Mouse (Mus musculus) liver, embryonic 12.5 days (tissue): Measurements from ENCODE around the gene Fam185a. TPM values are rescaled to one million over a fixed set of nuclear protein-coding genes. Genes with fewer than 3 reads are reported as not detected.

Source experiments
- ATAC-seq: fragments of 200-750 bp; cut with Nextera tagmentation; 2 replicates; pipeline ENCODE4 v1.8.0; 2017; ENCODE audit warnings: moderate number of reproducible peaks, mild to moderate bottlenecking, moderate library complexity
- H3K27ac ChIP-seq: fragments of 300-500 bp; sonication (generic); 2 replicates; pipeline ENCODE4 v1.5.1; 2016; ENCODE audit warnings: mild to moderate bottlenecking
- H3K27me3 ChIP-seq: fragments of 300-500 bp; sonication (generic); replicated peaks from 2 replicates; pipeline ENCODE4 v1.6.1; 2016; ENCODE audit warnings: mild to moderate bottlenecking, moderate library complexity
- H3K36me3 ChIP-seq: fragments of 300-500 bp; sonication (generic); 2 replicates; pipeline ENCODE4 v1.6.1; 2016; ENCODE audit warnings: mild to moderate bottlenecking, moderate library complexity
- H3K4me1 ChIP-seq: fragments of 300-500 bp; sonication (generic); 2 replicates; pipeline ENCODE4 v1.6.1; 2016
- H3K4me2 ChIP-seq: fragments of 300-500 bp; sonication (generic); 2 replicates; pipeline ENCODE4 v1.6.1; 2016; ENCODE audit warnings: mild to moderate bottlenecking, moderate library complexity
- H3K4me3 ChIP-seq: fragments of 300-500 bp; sonication (generic); 2 replicates; pipeline ENCODE4 v1.5.1; 2016; ENCODE audit warnings: mild to moderate bottlenecking, moderate library complexity
- H3K9ac ChIP-seq: fragments of 300-500 bp; sonication (generic); 2 replicates; pipeline ENCODE4 v1.6.1; 2016; ENCODE audit warnings: mild to moderate bottlenecking, moderate library complexity
- H3K9me3 ChIP-seq: fragments of 300-500 bp; sonication (generic); replicated peaks from 2 replicates; pipeline ENCODE4 v1.6.1; 2016; ENCODE audit warnings: mild to moderate bottlenecking, moderate library complexity
- WGBS: fragments of 180-500 bp; shearing (Covaris S2); methylation state at CpG from one replicate; pipeline ENCODE4 v1.1.7; 2016; ENCODE audit not compliant: insufficient replicate concordance; 5-methylcytosine and 5-hydroxymethylcytosine counted together
- polyA plus RNA-seq: library from polyadenylated mRNA; unstranded; fragments of >200 nt; fragmentation: Nextera tagmentation; extraction: Ambion mirVana; gene quantifications from 2 replicates; pipeline ENCODE4 v1.2.1, GENCODE M21; 2016

Fam185a gene
- polyA plus RNA-seq, 1 experiment from 2014 or later, result 5.7 TPM

DNA sequence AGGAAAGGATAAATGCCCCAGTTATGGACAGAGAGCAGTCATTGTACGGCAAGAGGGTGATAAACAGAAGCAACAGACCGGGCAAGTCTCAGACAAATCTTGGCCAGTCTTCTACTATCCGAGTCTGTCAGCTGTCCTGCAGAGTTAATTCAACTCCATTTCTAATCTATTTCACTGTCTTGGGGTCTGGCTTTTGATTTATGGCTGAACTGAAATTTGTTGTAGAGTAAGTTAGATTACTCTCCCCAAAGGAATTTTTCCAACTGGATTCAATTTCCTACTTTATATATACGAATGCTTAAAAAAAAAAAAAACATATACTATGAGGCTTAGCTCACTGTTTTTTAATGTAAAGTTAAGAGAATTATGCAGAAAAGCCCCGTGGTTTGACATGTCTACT is 62.0 kb downstream of the Fam185a start:
- ATAC-seq, result no peak
- Histone ChIP-seq H3K4me2 (no peak overlapping the region), H3K27me3 (no peaks in the 10 kb centered on the region), H3K9ac (no peak overlapping the region), H3K9me3 (no peaks in the 10 kb centered on the region), H3K4me3 (no peak overlapping the region), H3K27ac (no peak overlapping the region), H3K4me1 (no peaks in the 10 kb centered on the region), H3K36me3 (no peaks in the 10 kb centered on the region)
- WGBS, result 54% methylated on average over 5 of the region's 5 CpGs

DNA sequence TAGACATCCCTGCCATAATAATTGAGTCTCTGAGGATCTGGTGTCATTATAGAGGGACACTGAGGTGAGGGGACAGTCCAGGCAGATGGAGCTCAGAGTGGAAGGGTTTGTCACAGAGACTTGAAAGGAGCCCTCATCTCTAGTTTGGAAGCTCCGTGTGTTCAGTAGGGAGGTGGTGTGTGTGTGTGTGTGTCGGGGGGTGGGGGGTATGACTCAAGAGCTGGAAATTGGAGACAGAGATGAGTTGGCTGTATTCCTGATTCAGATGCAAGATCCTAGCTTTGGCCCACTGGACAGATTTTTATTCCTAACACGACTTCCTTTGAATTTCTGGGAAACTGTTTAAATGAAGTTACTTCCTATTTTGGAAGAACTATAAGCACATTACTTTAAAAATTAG is 62.5 kb downstream of the Fam185a start:
- 68% methylated on average over 3 of the region's 3 CpGs for WGBS
- Histone ChIP-seq H3K9ac (no peak overlapping the region), H3K27ac (no peak overlapping the region), H3K4me3 (no peak overlapping the region), H3K9me3 (no peaks in the 10 kb centered on the region), H3K36me3 (no peaks in the 10 kb centered on the region), H3K4me1 (no peaks in the 10 kb centered on the region), H3K27me3 (no peaks in the 10 kb centered on the region), H3K4me2 (no peak overlapping the region)
- no peak for ATAC-seq

DNA sequence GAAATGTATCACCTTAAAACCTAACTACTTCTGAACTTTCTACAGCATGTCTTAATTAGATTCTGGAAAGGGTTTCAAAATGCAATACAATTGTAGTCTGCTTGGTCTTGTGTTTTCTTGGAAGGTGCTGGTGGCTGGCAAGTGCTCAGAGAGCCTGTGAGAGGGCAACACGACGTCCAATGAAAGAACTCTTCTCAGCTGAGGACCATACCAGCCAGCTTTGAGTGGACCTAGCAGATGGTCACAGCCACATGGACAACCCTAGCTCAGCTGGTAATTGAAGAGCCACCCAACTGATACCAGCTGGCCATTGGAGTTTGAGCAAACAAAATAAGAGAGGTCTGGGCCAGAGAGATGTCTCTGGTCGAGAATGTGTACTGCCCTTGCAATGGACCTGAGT is 63.0 kb downstream of the Fam185a start:
- no peak for ATAC-seq
- no peak overlapping the region for H3K9ac ChIP-seq
- H3K27ac ChIP-seq, result no peak overlapping the region
- no peak overlapping the region for H3K4me3 ChIP-seq
- H3K4me2 ChIP-seq, result no peak overlapping the region
- H3K36me3 ChIP-seq, result no peaks in the 10 kb centered on the region
- H3K27me3 ChIP-seq, result no peaks in the 10 kb centered on the region
- no peaks in the 10 kb centered on the region for H3K9me3 ChIP-seq
- H3K4me1 ChIP-seq, result no peaks in the 10 kb centered on the region
- 76% methylated on average over 3 of the region's 3 CpGs for WGBS

GRCm38 (mm10) chr5:21488506-21488905 is 63.7 kb downstream of the Fam185a start:
- Histone ChIP-seq H3K27me3 (no peaks in the 10 kb centered on the region), H3K4me3 (no peak overlapping the region), H3K4me1 (no peaks in the 10 kb centered on the region), H3K9me3 (no peaks in the 10 kb centered on the region), H3K36me3 (no peaks in the 10 kb centered on the region), H3K9ac (no peak overlapping the region), H3K27ac (no peak overlapping the region), H3K4me2 (no peak overlapping the region)
- WGBS, result 85% methylated on average over 5 of the region's 5 CpGs
- no peak for ATAC-seq

- no peaks in the 10 kb centered on the region for H3K9me3 ChIP-seq
- 79% methylated on average over 4 of the region's 4 CpGs for WGBS
- no peak overlapping the region for H3K27ac ChIP-seq
- H3K4me1 ChIP-seq, result no peaks in the 10 kb centered on the region
- no peak overlapping the region for H3K4me2 ChIP-seq
- ATAC-seq, result no peak
- no peak overlapping the region for H3K9ac ChIP-seq
- no peaks in the 10 kb centered on the region for H3K27me3 ChIP-seq
- no peak overlapping the region for H3K4me3 ChIP-seq
- no peaks in the 10 kb centered on the region for H3K36me3 ChIP-seq
Measured at GRCm38 (mm10) chr5:21489135-21489534, 64.4 kb downstream of the Fam185a start.

GRCm38 (mm10) chr5:21491469-21491868 is 66.7 kb downstream of the Fam185a start:
- no peaks in the 10 kb centered on the region for H3K36me3 ChIP-seq

GRCm38 (mm10) chr5:21492213-21492612 is 67.5 kb downstream of the Fam185a start:
- no peaks in the 10 kb centered on the region for H3K9me3 ChIP-seq
- no peak overlapping the region for H3K4me3 ChIP-seq
- H3K27ac ChIP-seq, result no peak overlapping the region
- H3K4me2 ChIP-seq, result no peak overlapping the region
- H3K27me3 ChIP-seq, result no peaks in the 10 kb centered on the region
- 62% methylated on average over 3 of the region's 3 CpGs for WGBS
- no peaks in the 10 kb centered on the region for H3K4me1 ChIP-seq
- no peak for ATAC-seq
- H3K36me3 ChIP-seq, result no peaks in the 10 kb centered on the region
- no peak overlapping the region for H3K9ac ChIP-seq

More at GRCm38 (mm10) chr5:21491469-21491868, 66.7 kb downstream of the Fam185a start:
- WGBS, result 74% methylated on average over 2 of the region's 2 CpGs
- Histone ChIP-seq H3K27ac (no peak overlapping the region), H3K4me1 (no peaks in the 10 kb centered on the region), H3K9ac (no peak overlapping the region), H3K4me3 (no peak overlapping the region), H3K27me3 (no peaks in the 10 kb centered on the region), H3K4me2 (no peak overlapping the region), H3K9me3 (no peaks in the 10 kb centered on the region)
- no peak for ATAC-seq

DNA sequence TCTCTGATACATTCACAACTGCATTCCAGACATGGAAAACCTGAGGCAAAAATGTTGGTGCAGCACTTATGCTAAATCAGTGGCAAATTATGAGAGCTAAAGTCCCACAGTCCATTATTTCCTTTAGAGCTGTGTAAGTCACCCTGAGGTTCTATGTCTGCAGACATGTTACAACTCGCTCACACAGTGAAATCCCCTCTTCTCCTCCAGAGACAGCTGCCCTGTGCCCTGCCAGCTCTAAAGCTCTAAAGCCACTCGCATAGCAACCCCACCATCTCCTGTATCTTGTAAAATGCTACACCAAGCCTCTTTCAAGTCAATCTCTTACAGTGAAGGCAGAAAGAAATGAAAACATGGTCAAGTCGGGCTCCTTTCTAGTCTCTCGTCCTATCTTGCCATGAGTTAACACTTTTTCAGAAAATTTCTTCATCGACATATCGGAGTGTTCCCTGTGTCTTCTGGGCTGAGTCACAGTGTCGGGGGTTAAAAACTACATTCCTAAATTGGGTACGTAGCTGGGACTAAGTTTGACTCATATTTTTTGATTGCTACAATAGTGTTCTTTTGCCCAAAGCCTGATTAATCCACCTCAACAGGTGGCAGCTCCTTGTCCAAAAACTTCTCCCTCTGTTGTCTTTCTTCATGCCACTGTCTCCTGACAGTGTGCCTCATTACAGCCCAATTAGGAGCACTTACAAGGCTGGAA is 68.7 kb downstream of the Fam185a start:
- Histone ChIP-seq H3K27ac (no peak overlapping the region), H3K9ac (no peak overlapping the region), H3K27me3 (no peaks in the 10 kb centered on the region), H3K36me3 (no peaks in the 10 kb centered on the region), H3K9me3 (no peaks in the 10 kb centered on the region), H3K4me1 (no peaks in the 10 kb centered on the region), H3K4me3 (no peak overlapping the region), H3K4me2 (no peak overlapping the region)
- 72% methylated on average over 8 of the region's 8 CpGs for WGBS
- no peak for ATAC-seq

DNA sequence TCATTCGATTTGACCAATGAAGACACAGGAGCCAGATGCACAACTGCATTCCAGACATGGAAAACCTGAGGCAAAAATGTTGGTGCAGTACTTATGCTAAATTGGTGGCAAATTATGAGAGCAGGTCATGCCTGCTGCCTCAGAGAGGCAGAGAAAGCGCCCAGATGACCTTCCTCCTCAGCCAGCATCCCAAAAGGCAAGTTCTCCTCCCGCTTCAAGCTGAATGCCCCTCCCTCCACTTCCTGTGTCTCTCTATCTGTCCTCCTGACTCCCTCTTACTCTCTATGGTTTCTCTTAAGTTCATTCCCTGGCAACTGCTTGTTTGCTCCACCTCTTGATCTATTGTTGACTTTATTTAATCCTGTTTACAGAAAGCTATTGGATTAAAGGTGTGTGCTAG is 70.0 kb downstream of the Fam185a start:
- no peaks in the 10 kb centered on the region for H3K4me1 ChIP-seq
- 37% methylated on average over 3 of the region's 3 CpGs for WGBS
- H3K9ac ChIP-seq, result no peak overlapping the region
- H3K4me3 ChIP-seq, result no peak overlapping the region
- no peak overlapping the region for H3K4me2 ChIP-seq
- H3K36me3 ChIP-seq, result no peaks in the 10 kb centered on the region
- no peaks in the 10 kb centered on the region for H3K9me3 ChIP-seq
- no peak overlapping the region for H3K27ac ChIP-seq
- ATAC-seq, result no peak
- H3K27me3 ChIP-seq, result no peaks in the 10 kb centered on the region

DNA sequence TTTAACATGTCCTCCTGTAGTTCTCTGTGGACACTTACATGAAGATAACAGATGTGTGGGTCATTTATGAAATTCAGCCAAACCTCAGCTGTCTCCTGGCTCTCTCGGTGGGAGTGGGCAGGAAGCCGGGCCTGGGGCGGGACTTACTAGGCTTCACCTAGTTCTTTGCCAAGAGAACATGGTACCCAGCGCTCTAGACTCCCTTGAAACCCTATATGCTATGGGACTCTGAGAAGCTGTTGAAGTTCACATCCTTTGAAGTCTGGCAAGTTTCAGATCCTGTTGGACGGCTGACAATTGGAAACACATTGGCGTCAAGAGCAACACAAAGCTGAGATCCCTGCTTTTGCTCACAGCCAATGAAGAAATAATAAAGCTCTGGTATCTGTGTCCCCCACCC is 71.6 kb downstream of the Fam185a start:
- H3K4me1 ChIP-seq, result no peaks in the 10 kb centered on the region
- no peak overlapping the region for H3K9ac ChIP-seq
- no peak overlapping the region for H3K27ac ChIP-seq
- H3K36me3 ChIP-seq, result no peaks in the 10 kb centered on the region
- H3K4me3 ChIP-seq, result no peak overlapping the region
- no peak for ATAC-seq
- no peak overlapping the region for H3K4me2 ChIP-seq
- no peaks in the 10 kb centered on the region for H3K27me3 ChIP-seq
- no peaks in the 10 kb centered on the region for H3K9me3 ChIP-seq
- 71% methylated on average over 6 of the region's 6 CpGs for WGBS

- H3K9ac ChIP-seq, result no peak overlapping the region
- no peaks in the 10 kb centered on the region for H3K36me3 ChIP-seq
- H3K4me1 ChIP-seq, result no peaks in the 10 kb centered on the region
- no peaks in the 10 kb centered on the region for H3K9me3 ChIP-seq
- ATAC-seq, result no peak
- no peak overlapping the region for H3K4me3 ChIP-seq
- H3K27ac ChIP-seq, result no peak overlapping the region
- H3K4me2 ChIP-seq, result no peak overlapping the region
- H3K27me3 ChIP-seq, result no peaks in the 10 kb centered on the region
- WGBS, result 59% methylated on average over 3 of the region's 3 CpGs
Measured at GRCm38 (mm10) chr5:21496881-21497280, 72.1 kb downstream of the Fam185a start.

- Histone ChIP-seq H3K27me3 (no peaks in the 10 kb centered on the region), H3K4me1 (no peaks in the 10 kb centered on the region), H3K27ac (no peak overlapping the region), H3K9me3 (no peaks in the 10 kb centered on the region), H3K4me3 (no peak overlapping the region), H3K9ac (no peak overlapping the region), H3K36me3 (no peaks in the 10 kb centered on the region), H3K4me2 (no peak overlapping the region)
- no peak for ATAC-seq
- 76% methylated on average over 2 of the region's 2 CpGs for WGBS
Measured at GRCm38 (mm10) chr5:21498490-21498889, 73.7 kb downstream of the Fam185a start.

DNA sequence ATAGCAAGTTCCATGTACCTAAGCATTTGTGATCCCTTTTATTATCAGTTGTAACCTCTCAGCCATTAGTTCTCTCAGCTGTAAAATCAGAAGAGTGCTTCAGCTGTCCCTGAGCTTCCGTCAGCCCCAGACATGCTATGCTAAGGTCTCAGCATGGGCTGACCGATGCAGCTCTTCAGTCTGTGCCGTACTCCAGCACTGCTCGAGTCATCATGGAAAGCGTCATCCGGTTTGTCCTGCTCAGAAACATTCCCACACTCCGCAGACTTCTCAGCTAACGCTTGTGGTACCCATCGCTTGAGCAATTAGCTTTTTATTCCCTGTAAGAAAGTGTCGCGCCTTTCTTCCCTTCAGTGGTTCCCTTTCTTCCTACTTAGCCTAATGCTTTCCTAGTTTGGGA is 74.2 kb downstream of the Fam185a start:
- Histone ChIP-seq H3K4me2 (no peak overlapping the region), H3K4me1 (no peaks in the 10 kb centered on the region), H3K4me3 (no peak overlapping the region), H3K27ac (no peak overlapping the region), H3K9me3 (no peaks in the 10 kb centered on the region), H3K36me3 (no peaks in the 10 kb centered on the region), H3K27me3 (no peaks in the 10 kb centered on the region), H3K9ac (no peak overlapping the region)
- ATAC-seq, result no peak
- 83% methylated on average over 11 of the region's 11 CpGs for WGBS
